Mouse (Mus musculus): Measurements from ENCODE around the gene Dennd4a. TPM values are rescaled to one million over a fixed set of nuclear protein-coding genes. Genes with fewer than 3 reads are reported as not detected.

The Dennd4a gene
- polyA plus RNA-seq, 1 experiment from 2014 or later: 12.0 TPM

GRCm38 (mm10) chr9:64775491-64775890, 35.6 kb upstream of the Dennd4a start:
- no peaks in the 10 kb centered on the region for H3K27me3 ChIP-seq (replicated peaks)
- no peaks in the 10 kb centered on the region for H3K36me3 ChIP-seq (replicated peaks)
- 85% methylated on average over 4 of the region's 4 CpGs for WGBS
- H3K4me2 ChIP-seq: no peak overlapping the region
- no peak for ATAC-seq (replicated peaks)
- no peak overlapping the region for H3K4me3 ChIP-seq
- peaks cover 10% of the 10 kb centered on the region for H3K4me1 ChIP-seq
- H3K9me3 ChIP-seq: no peaks in the 10 kb centered on the region
- no peak overlapping the region for H3K9ac ChIP-seq
- H3K27ac ChIP-seq: no peak overlapping the region

GRCm38 (mm10) chr9:64777441-64777987, 33.6 kb upstream of the Dennd4a start:
- Histone ChIP-seq H3K27me3 (replicated peaks) (no peaks in the 10 kb centered on the region), H3K4me3 (no peak overlapping the region), H3K4me2 (no peak overlapping the region), H3K4me1 (peaks cover 5% of the 10 kb centered on the region; the same call in 1 of the 2 replicates), H3K9ac (no peak overlapping the region), H3K36me3 (replicated peaks) (no peaks in the 10 kb centered on the region), H3K27ac (no peak overlapping the region), H3K9me3 (no peaks in the 10 kb centered on the region)
- ATAC-seq (replicated peaks): no peak
- WGBS: 87% methylated on average over 4 of the region's 4 CpGs

GRCm38 (mm10) chr9:64778151-64778550, 33.0 kb upstream of the Dennd4a start:
- Histone ChIP-seq H3K4me2 (no peak overlapping the region), H3K4me3 (no peak overlapping the region), H3K9ac (no peak overlapping the region), H3K9me3 (no peaks in the 10 kb centered on the region), H3K27ac (no peak overlapping the region), H3K36me3 (replicated peaks) (no peaks in the 10 kb centered on the region), H3K27me3 (replicated peaks) (no peaks in the 10 kb centered on the region), H3K4me1 (peaks cover 5% of the 10 kb centered on the region; the same call in 1 of the 2 replicates)
- WGBS: 82% methylated on average over 1 of the region's 1 CpGs
- ATAC-seq (replicated peaks): no peak

GRCm38 (mm10) chr9:64779628-64780027, 31.5 kb upstream of the Dennd4a start:
- no peaks in the 10 kb centered on the region for H3K36me3 ChIP-seq (replicated peaks)
- 42% methylated on average over 7 of the region's 7 CpGs for WGBS
- H3K27me3 ChIP-seq (replicated peaks): no peaks in the 10 kb centered on the region
- H3K9me3 ChIP-seq: no peaks in the 10 kb centered on the region
- H3K9ac ChIP-seq: no peak overlapping the region
- H3K4me2 ChIP-seq: no peak overlapping the region
- no peak overlapping the region for H3K4me3 ChIP-seq
- no peak for ATAC-seq (replicated peaks)
- H3K4me1 ChIP-seq: peaks cover under 1% of the 10 kb centered on the region; the same call in 1 of the 2 replicates
- no peak overlapping the region for H3K27ac ChIP-seq

GRCm38 (mm10) chr9:64783511-64783910, 27.6 kb upstream of the Dennd4a start:
- H3K27ac ChIP-seq: no peak overlapping the region
- H3K4me2 ChIP-seq: no peak overlapping the region
- H3K27me3 ChIP-seq (replicated peaks): no peaks in the 10 kb centered on the region
- no peak for ATAC-seq (replicated peaks)
- H3K9me3 ChIP-seq: no peaks in the 10 kb centered on the region
- no peaks in the 10 kb centered on the region for H3K4me1 ChIP-seq
- 76% methylated on average over 7 of the region's 7 CpGs for WGBS
- no peak overlapping the region for H3K9ac ChIP-seq
- H3K36me3 ChIP-seq (replicated peaks): no peaks in the 10 kb centered on the region
- H3K4me3 ChIP-seq: no peak overlapping the region

- ATAC-seq (replicated peaks): no peak
- no peaks in the 10 kb centered on the region for H3K9me3 ChIP-seq
- H3K4me1 ChIP-seq: no peaks in the 10 kb centered on the region
- H3K9ac ChIP-seq: no peak overlapping the region
- H3K27me3 ChIP-seq (replicated peaks): no peaks in the 10 kb centered on the region
- H3K36me3 ChIP-seq (replicated peaks): no peaks in the 10 kb centered on the region
- H3K27ac ChIP-seq: no peak overlapping the region
- H3K4me2 ChIP-seq: no peak overlapping the region
- 40% methylated on average over 4 of the region's 4 CpGs for WGBS
- H3K4me3 ChIP-seq: no peak overlapping the region
Observed at GRCm38 (mm10) chr9:64784841-64785240, 26.3 kb upstream of the Dennd4a start.

- no peaks in the 10 kb centered on the region for H3K9me3 ChIP-seq
- H3K4me1 ChIP-seq: no peaks in the 10 kb centered on the region
- no peaks in the 10 kb centered on the region for H3K27me3 ChIP-seq (replicated peaks)
- H3K9ac ChIP-seq: no peak overlapping the region
- no peak overlapping the region for H3K27ac ChIP-seq
- no peak for ATAC-seq (replicated peaks)
- no peak overlapping the region for H3K4me2 ChIP-seq
- no peak overlapping the region for H3K4me3 ChIP-seq
- H3K36me3 ChIP-seq (replicated peaks): no peaks in the 10 kb centered on the region
- 78% methylated on average over 9 of the region's 9 CpGs for WGBS
Observed at GRCm38 (mm10) chr9:64786216-64786905, 24.8 kb upstream of the Dennd4a start.

GRCm38 (mm10) chr9:64788070-64788469, 23.1 kb upstream of the Dennd4a start:
- 79% methylated on average over 7 of the region's 7 CpGs for WGBS
- Histone ChIP-seq H3K4me3 (no peak overlapping the region), H3K4me2 (no peak overlapping the region), H3K9ac (no peak overlapping the region), H3K27ac (no peak overlapping the region), H3K4me1 (no peaks in the 10 kb centered on the region), H3K9me3 (no peaks in the 10 kb centered on the region), H3K27me3 (replicated peaks) (no peaks in the 10 kb centered on the region), H3K36me3 (replicated peaks) (no peaks in the 10 kb centered on the region)
- ATAC-seq (replicated peaks): no peak

- ATAC-seq (replicated peaks): no peak
Observed at GRCm38 (mm10) chr9:64789341-64789761, 21.8 kb upstream of the Dennd4a start.

GRCm38 (mm10) chr9:64789887-64790400, 21.2 kb upstream of the Dennd4a start:
- no peaks in the 10 kb centered on the region for H3K9me3 ChIP-seq
- no peak overlapping the region for H3K27ac ChIP-seq
- 79% methylated on average over 10 of the region's 10 CpGs for WGBS
- H3K4me2 ChIP-seq: no peak overlapping the region
- H3K27me3 ChIP-seq (replicated peaks): no peaks in the 10 kb centered on the region
- H3K9ac ChIP-seq: no peak overlapping the region
- no peaks in the 10 kb centered on the region for H3K36me3 ChIP-seq (replicated peaks)
- ATAC-seq (replicated peaks): no peak
- no peak overlapping the region for H3K4me3 ChIP-seq
- H3K4me1 ChIP-seq: no peaks in the 10 kb centered on the region

More at GRCm38 (mm10) chr9:64789341-64789761, 21.8 kb upstream of the Dennd4a start:
- Histone ChIP-seq H3K27me3 (replicated peaks) (no peaks in the 10 kb centered on the region), H3K4me3 (no peak overlapping the region), H3K9ac (no peak overlapping the region), H3K4me2 (no peak overlapping the region), H3K27ac (no peak overlapping the region), H3K36me3 (replicated peaks) (no peaks in the 10 kb centered on the region), H3K4me1 (no peaks in the 10 kb centered on the region), H3K9me3 (no peaks in the 10 kb centered on the region)
- 78% methylated on average over 13 of the region's 13 CpGs for WGBS

GRCm38 (mm10) chr9:64790673-64791660, 20.2 kb upstream of the Dennd4a start:
- 89% methylated on average over 7 of the region's 7 CpGs for WGBS
- no peak for ATAC-seq (replicated peaks)
- Histone ChIP-seq H3K4me2 (no peak overlapping the region), H3K4me1 (no peaks in the 10 kb centered on the region), H3K9me3 (no peaks in the 10 kb centered on the region), H3K9ac (no peak overlapping the region), H3K27me3 (replicated peaks) (no peaks in the 10 kb centered on the region), H3K27ac (no peak overlapping the region), H3K36me3 (replicated peaks) (no peaks in the 10 kb centered on the region), H3K4me3 (no peak overlapping the region)

GRCm38 (mm10) chr9:64791676-64792075, 19.5 kb upstream of the Dennd4a start:
- Histone ChIP-seq H3K36me3 (replicated peaks) (no peaks in the 10 kb centered on the region), H3K9me3 (no peaks in the 10 kb centered on the region), H3K27me3 (replicated peaks) (no peaks in the 10 kb centered on the region), H3K9ac (no peak overlapping the region), H3K4me2 (no peak overlapping the region), H3K4me1 (no peaks in the 10 kb centered on the region), H3K27ac (no peak overlapping the region), H3K4me3 (no peak overlapping the region)
- no peak for ATAC-seq (replicated peaks)
- WGBS: 81% methylated on average over 1 of the region's 1 CpGs
